Mouse (Mus musculus) retina, embryonic 14.5 days (tissue): ENCODE results near the gene Slc36a2.
A peak's percentile ranks its signal among the peaks of the same experiment; 100 is the strongest.

Experiments used
- DNase-seq: peaks from one replicate; pipeline ENCODE4 v3.0.0-alpha.2; 2015; ENCODE audit warnings: low spot score

Slc36a2 gene

GRCm38 (mm10) chr11:55184733-55185291 lies at the start of gene Slc36a2:
Slc36a2 (minus strand) TSS chr11:55185077.
- DNase-seq = no peak

GRCm38 (mm10) chr11:55234288-55234687 lies 49.4 kb upstream of the Slc36a2 start:
- no peak for DNase-seq

- DNase-seq = no peak
These were observed 46.2 kb upstream of the Slc36a2 start for GRCm38 (mm10) chr11:55231034-55231433.

GRCm38 (mm10) chr11:55221306-55221705 lies 36.4 kb upstream of the Slc36a2 start:
- DNase-seq = no peak

- DNase-seq = no peak
These were observed 33.6 kb upstream of the Slc36a2 start for GRCm38 (mm10) chr11:55218473-55218872.

- DNase-seq = no peak
These were observed 33.0 kb upstream of the Slc36a2 start for GRCm38 (mm10) chr11:55217880-55218279.

- DNase-seq = no peak
These were observed 32.5 kb upstream of the Slc36a2 start for GRCm38 (mm10) chr11:55217418-55217817.

GRCm38 (mm10) chr11:55216830-55217229 lies 32.0 kb upstream of the Slc36a2 start:
- DNase-seq = no peak

GRCm38 (mm10) chr11:55216061-55216460 lies 31.2 kb upstream of the Slc36a2 start:
- no peak for DNase-seq

- DNase-seq = no peak
These were observed 30.1 kb upstream of the Slc36a2 start for GRCm38 (mm10) chr11:55214978-55215377.

GRCm38 (mm10) chr11:55214161-55214560 lies 29.3 kb upstream of the Slc36a2 start:
- DNase-seq = no peak

GRCm38 (mm10) chr11:55213518-55213917 lies 28.6 kb upstream of the Slc36a2 start:
- no peak for DNase-seq

- DNase-seq = no peak
These were observed 24.9 kb upstream of the Slc36a2 start for GRCm38 (mm10) chr11:55209626-55210353.

- DNase-seq = no peak
These were observed 24.2 kb upstream of the Slc36a2 start for GRCm38 (mm10) chr11:55209032-55209431.

- DNase-seq = no peak
These were observed 23.3 kb upstream of the Slc36a2 start for GRCm38 (mm10) chr11:55208001-55208690.

GRCm38 (mm10) chr11:55204602-55205001 lies 19.7 kb upstream of the Slc36a2 start:
- peak; percentile 23 for DNase-seq

- peak; percentile 97 for DNase-seq
These were observed 19.3 kb upstream of the Slc36a2 start, which contains the start of gene Slc36a1 for GRCm38 (mm10) chr11:55204159-55204596. Slc36a1 (plus strand) TSS chr11:55204350.

GRCm38 (mm10) chr11:55197740-55198510 lies 13.0 kb upstream of the Slc36a2 start:
- no peak for DNase-seq

- no peak for DNase-seq
These were observed 12.2 kb upstream of the Slc36a2 start for GRCm38 (mm10) chr11:55197086-55197485.

GRCm38 (mm10) chr11:55190216-55190615 lies 5.3 kb upstream of the Slc36a2 start:
- no peak for DNase-seq

GRCm38 (mm10) chr11:55187777-55188176 lies 2.9 kb upstream of the Slc36a2 start:
- DNase-seq = no peak

- no peak for DNase-seq
These were observed 2.4 kb upstream of the Slc36a2 start for GRCm38 (mm10) chr11:55187292-55187691.
